Mouse (Mus musculus) gastrocnemius, postnatal 14 days (tissue): Measurements from ENCODE around the gene Gmfg. TPM values are rescaled to one million over a fixed set of nuclear protein-coding genes. Genes with fewer than 3 reads are reported as not detected.

Source experiments
- DNase-seq: peaks from one replicate; pipeline ENCODE4 v3.0.0; 2021; ENCODE audit warnings: mixed read lengths
- intact Hi-C: fragments of 180-260 bp; cut with DNase I; formaldehyde crosslinking; loops from one replicate; pipeline ENCODE4 v1.15.1; 2025; ENCODE audit warnings: low total_unique reads
- total RNA-seq, 2 experiments: library from RNA; stranded (reverse); gene quantifications; 2 replicates each; pipeline ENCODE4 v1.2.3; 2021

Gmfg gene
- total RNA-seq, 2 experiments from 2014 or later: 5.3 to 5.9 TPM

- intact Hi-C loops: no loop called here
- DNase-seq: peak; percentile 32
Observed at GRCm38 (mm10) chr7:28435660-28436259, 1.5 kb upstream of the Gmfg start.

DNA sequence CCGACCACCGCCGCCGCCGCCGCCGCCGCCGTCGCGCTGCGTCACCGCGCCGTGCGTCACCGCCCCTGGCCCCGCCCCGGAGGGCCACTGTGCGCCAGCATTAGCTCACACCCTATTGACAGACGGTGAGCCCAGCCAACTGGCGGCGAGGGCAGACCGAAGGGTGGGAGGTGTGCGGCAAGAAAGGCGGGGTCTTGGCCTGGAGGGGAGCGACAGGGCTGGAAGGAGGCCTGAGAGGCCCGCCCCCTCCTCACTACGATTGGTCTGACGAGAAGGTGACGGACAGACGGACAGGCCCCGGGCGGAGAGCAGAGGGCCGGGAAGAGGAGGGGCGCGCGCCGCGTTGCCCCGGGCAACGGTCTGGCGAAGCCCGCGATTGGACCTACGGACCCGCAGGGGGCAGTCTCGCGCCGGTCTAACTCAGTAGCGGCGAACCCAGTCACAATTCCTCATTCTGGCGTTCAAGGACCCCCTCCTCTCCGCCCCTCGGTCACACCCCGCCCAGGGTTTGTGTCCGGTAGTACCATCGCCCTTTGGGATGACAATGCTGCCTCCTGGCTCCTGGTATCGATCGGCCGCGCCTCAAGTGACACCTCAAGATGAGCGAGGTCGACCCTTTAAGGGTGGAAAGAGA lies 859 bp upstream of the Gmfg start:
- DNase-seq: peak; percentile 100
- intact Hi-C loops: no loop called here

GRCm38 (mm10) chr7:28437964-28438363 lies 717 bp downstream of the Gmfg start:
- DNase-seq: no peak
- intact Hi-C loops: no loop called here

GRCm38 (mm10) chr7:28438771-28439170 lies 1.5 kb downstream of the Gmfg start:
- no peak for DNase-seq
- intact Hi-C loops: no loop called here

DNA sequence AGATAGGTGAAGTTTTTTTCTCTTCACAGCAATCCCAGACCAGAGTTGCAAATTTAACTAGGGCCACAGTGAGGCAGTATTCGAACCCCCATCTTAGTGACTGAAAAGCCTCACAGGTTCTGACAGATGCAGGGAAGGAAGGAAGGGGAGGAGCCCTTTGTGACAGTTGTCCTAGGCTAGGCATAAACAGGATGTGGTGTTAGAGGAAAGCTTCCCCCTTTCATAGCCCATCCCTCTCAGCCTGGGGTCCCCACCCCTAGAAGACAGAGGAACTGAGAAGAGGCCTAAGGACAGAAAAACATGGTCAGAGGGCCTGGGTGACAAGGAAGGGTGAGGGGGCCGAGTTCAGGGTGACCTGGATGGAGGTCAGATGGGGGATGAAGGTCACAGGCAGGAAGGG lies 3.5 kb downstream of the Gmfg start:
- intact Hi-C loops: no loop called here
- no peak for DNase-seq

- no peak for DNase-seq
- intact Hi-C loops: no loop called here
Observed at GRCm38 (mm10) chr7:28441776-28442485, 4.7 kb downstream of the Gmfg start.

- intact Hi-C loops: no loop called here
- DNase-seq: no peak
Observed at GRCm38 (mm10) chr7:28442688-28443087, 5.4 kb downstream of the Gmfg start.

DNA sequence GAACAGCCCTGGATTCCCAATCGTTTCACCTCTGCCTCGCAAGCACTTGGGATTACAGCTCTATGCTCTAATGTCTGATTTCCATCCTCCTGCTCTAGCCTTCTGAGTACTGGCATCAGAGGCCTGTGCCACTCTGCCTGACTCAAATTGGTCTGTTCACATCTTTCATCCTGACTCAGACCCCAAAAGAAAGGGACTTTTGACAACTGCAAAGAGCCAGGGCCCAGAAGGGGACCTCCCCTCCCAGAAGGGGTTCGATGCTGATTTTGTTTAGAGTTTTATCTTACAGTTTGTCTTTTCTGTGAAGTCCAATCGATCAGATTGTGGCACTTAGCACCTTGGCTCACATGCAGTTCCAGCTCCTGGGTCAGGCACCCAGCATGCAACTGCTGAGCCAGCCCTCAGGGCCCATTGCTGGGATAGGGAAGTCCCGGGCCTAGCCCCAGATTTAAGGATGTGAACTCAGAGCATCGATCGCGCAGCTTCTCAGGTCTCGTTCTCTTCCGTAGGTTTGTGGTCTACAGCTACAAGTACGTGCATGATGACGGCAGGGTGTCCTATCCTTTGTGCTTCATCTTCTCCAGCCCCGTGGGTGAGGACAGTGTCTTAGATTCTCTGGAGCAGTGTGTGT lies 7.2 kb downstream of the Gmfg start:
- intact Hi-C loops: no loop called here

GRCm38 (mm10) chr7:28446446-28446845 lies 9.2 kb downstream of the Gmfg start:
- intact Hi-C loops: loop anchor here (5.0 kb wide), 2 partner anchors 81 to 156 kb away; no protein-coding TSS in a partner anchor
- peak; percentile 72 for DNase-seq

More for the DNA sequence above, 7.2 kb downstream of the Gmfg start:
- DNase-seq: no peak

DNA sequence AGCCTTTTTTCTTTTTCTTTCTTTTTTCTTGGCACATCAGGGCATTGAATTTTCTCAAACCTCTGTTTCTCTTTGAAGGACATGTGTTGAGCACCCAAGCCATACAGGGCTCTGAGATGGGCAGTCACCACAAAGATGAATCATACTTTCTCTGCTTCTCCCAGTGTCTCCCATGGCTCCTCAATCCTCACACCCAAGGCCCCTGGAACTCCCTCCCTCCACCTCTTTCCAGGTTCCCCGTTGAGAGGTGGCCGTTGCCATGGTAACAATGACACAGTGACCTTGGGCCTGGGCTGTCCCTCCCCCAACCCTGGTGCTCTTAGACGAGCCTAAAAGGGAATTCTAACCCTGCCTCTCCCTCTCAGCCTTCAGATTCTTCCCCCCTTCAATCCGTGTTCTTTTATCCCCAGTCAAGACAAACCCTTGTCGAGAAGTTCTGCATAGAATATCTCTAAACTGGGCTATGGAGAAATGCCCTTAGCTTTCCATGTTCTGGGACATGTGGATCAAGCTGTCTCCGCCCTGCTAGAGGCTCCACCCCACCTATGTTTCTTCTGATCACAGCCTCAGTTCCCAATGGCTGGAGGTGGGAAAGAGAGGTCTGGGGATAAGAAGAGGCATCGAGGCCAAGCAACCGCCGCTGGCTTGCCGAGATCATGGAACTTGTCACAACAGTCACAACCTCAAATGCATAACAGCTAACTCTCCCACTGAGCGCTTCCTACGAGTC lies 10.0 kb downstream of the Gmfg start:
- DNase-seq: no peak
- intact Hi-C loops: loop anchor here (5.0 kb wide), 2 partner anchors 80 to 155 kb away; no protein-coding TSS in a partner anchor

DNA sequence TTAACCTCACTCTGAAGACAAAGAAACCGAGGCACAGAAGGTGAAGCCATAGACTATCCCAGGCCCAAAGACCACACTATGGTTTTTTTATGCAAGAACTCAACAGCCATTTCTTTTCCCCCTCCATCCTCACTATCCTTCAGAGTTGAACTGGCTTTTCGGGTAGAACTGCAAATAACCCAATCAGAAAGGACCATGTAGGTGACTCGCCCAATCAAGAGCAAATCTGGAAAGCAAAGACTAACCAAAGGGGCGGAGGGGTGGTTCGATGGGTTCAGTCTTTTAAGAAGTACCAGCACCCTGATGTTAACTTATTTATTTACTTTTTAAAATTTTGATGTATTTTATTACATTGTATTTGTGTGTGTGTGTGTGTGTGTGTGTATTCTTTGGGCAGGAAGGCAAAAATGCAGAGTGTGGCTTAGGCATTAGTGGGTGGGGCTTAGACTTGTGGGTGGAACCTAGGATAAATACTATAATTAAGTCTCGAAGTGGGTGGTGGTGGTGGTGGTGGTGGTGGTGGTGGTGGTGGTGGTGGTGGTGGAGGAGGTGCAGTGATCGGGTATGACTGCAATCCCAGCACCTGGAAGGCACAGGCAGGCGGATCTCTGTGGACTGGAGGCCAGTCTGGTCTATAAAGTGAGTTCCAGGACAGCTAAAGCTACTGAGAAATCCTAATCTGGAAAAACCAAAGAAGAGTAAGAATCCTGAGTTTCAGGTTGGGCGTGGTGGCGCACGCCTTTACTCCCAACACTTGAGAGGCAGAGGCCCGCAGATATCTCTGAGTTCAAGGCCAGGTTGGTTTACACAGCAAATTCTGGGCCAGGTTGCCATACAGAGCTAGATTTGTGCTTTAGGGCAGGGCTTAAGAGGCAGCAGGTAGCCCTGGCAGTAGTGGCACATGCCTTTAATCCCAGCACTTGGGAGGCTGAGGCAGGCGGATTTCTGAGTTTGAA lies 10.9 kb downstream of the Gmfg start:
- intact Hi-C loops: loop anchor here (5.0 kb wide), 2 partner anchors 79 to 154 kb away; no protein-coding TSS in a partner anchor
- no peak for DNase-seq

- no peak for DNase-seq
- intact Hi-C loops: no loop called here
Observed at GRCm38 (mm10) chr7:28451531-28452360, 14.5 kb downstream of the Gmfg start, which contains the start of gene Lrfn1. Lrfn1 (plus strand) TSS chr7:28451980.

- no peak for DNase-seq
- intact Hi-C loops: no loop called here
Observed at GRCm38 (mm10) chr7:28452361-28453005, 15.2 kb downstream of the Gmfg start.

DNA sequence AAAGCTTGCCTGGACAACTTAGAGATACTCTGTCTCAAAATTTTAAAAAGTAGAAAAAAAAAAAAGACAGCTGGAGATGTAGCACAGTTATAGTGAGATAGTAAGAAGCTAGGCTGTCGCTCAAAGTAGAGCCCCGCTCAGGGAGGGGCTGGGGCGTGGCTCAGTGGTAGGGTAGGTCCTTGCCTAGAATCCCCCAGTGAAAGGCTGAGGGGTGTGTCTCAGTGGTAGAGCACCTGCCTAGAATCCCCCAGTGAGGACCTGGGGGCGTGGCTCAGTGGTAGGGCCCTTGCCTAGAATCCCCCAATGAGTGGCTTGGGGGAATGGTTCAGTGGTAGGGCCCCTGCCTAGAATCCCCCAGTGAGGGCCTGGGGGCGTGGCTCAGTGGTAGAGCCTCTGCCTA lies 23.1 kb downstream of the Gmfg start:
- intact Hi-C loops: no loop called here
- DNase-seq: no peak

DNA sequence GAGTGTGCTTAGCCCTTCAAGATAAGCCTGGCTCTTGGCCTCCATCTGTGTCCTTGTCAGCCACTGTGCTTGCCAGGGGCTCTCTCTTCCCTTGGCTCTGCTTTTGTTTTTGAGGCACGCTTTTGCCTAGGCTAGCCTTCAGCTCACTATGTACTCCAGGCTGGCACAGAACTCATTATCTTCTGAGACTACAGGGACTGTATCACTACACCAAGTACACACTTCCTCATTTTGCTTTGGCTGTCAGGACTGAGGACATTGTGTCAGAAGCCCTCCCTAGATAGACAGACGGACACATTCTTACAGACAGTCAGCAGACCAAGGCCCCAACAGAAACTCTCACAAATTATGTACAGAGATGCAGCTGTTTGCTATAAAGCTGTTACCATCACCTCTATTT lies 25.5 kb downstream of the Gmfg start:
- no peak for DNase-seq
- intact Hi-C loops: no loop called here

GRCm38 (mm10) chr7:28464416-28465212 lies 27.4 kb downstream of the Gmfg start:
- no peak for DNase-seq
- intact Hi-C loops: no loop called here
